Mouse (Mus musculus) forebrain, embryonic 14.5 days (tissue): Measurements from ENCODE around the gene Mia2. TPM values are rescaled to one million over a fixed set of nuclear protein-coding genes. Genes with fewer than 3 reads are reported as not detected.

ENCODE experiments used
- ATAC-seq: fragments of 200-750 bp; cut with Nextera tagmentation; 2 replicates; pipeline ENCODE4 v1.8.0; 2017; ENCODE audit warnings: mild to moderate bottlenecking, moderate library complexity
- DNase-seq: peaks from one replicate; pipeline ENCODE4 v3.0.0-alpha.2; 2015; ENCODE audit warnings: low spot score
- H3K27ac ChIP-seq: fragments of 300-500 bp; sonication (generic); 2 replicates; pipeline ENCODE4 v1.5.1; 2014; ENCODE audit warnings: low read depth, mild to moderate bottlenecking, control low read depth, low read length, moderate library complexity
- H3K27me3 ChIP-seq: fragments of 300-500 bp; sonication (generic); replicated peaks from 2 replicates; pipeline ENCODE4 v1.6.1; 2014; ENCODE audit warnings: low read length, control low read depth, mixed read lengths; ENCODE audit not compliant: control insufficient read depth, insufficient read depth
- H3K36me3 ChIP-seq: fragments of 300-500 bp; sonication (generic); 2 replicates; pipeline ENCODE4 v1.6.1; 2014; ENCODE audit warnings: low read length, control low read depth; ENCODE audit not compliant: control insufficient read depth, insufficient read depth
- H3K4me1 ChIP-seq: fragments of 300-500 bp; sonication (generic); 2 replicates; pipeline ENCODE4 v1.6.1; 2014; ENCODE audit warnings: antibody characterized with exemption, low read length, control low read depth; ENCODE audit not compliant: control insufficient read depth, insufficient read depth
- H3K4me2 ChIP-seq: fragments of 300-500 bp; sonication (generic); 2 replicates; pipeline ENCODE4 v1.6.1; 2014; ENCODE audit warnings: mild to moderate bottlenecking, control low read depth, low read length
- H3K4me3 ChIP-seq: fragments of 300-500 bp; sonication (generic); 2 replicates; pipeline ENCODE4 v1.5.1; 2014; ENCODE audit warnings: low read depth, low read length, control low read depth
- H3K9ac ChIP-seq: fragments of 300-500 bp; sonication (generic); 2 replicates; pipeline ENCODE4 v1.6.1; 2014; ENCODE audit warnings: mild to moderate bottlenecking, low read length, control low read depth, moderate library complexity
- H3K9me3 ChIP-seq: fragments of 300-500 bp; sonication (generic); replicated peaks from 2 replicates; pipeline ENCODE4 v1.6.1; 2016; ENCODE audit warnings: low read length, control low read depth, mixed read lengths; ENCODE audit not compliant: control insufficient read depth
- WGBS: fragments of 180-500 bp; shearing (Covaris S2); extraction: QIAGEN DNeasy Blood & Tissue Kit; methylation state at CpG from one replicate; pipeline ENCODE4 v1.1.7; 2014; 5-methylcytosine and 5-hydroxymethylcytosine counted together
- polyA plus RNA-seq: library from polyadenylated mRNA; unstranded; fragments of >200 nt; fragmentation: Nextera tagmentation; extraction: Ambion mirVana; gene quantifications from 2 replicates; pipeline ENCODE4 v1.2.1, GENCODE M21; 2014

Mia2 gene
- polyA plus RNA-seq, 1 experiment from 2014 or later = 32.3 TPM

GRCm38 (mm10) chr12:59132940-59133339 lies 37.3 kb downstream of the Mia2 start:
- DNase-seq = no peak
- Histone ChIP-seq H3K9me3 (no peaks in the 10 kb centered on the region), H3K27me3 (no peaks in the 10 kb centered on the region), H3K9ac (0 out of 2 replicates have a peak overlapping the region, but pooled peaks have one; percentile 4), H3K4me2 (peak overlapping the region; percentile 71; the same call in 1 of the 2 replicates), H3K36me3 (no peaks in the 10 kb centered on the region), H3K4me3 (no peak overlapping the region), H3K27ac (no peak overlapping the region), H3K4me1 (peaks cover 11% of the 10 kb centered on the region)
- WGBS = 84% methylated on average over 7 of the region's 7 CpGs
- no peak for ATAC-seq

DNA sequence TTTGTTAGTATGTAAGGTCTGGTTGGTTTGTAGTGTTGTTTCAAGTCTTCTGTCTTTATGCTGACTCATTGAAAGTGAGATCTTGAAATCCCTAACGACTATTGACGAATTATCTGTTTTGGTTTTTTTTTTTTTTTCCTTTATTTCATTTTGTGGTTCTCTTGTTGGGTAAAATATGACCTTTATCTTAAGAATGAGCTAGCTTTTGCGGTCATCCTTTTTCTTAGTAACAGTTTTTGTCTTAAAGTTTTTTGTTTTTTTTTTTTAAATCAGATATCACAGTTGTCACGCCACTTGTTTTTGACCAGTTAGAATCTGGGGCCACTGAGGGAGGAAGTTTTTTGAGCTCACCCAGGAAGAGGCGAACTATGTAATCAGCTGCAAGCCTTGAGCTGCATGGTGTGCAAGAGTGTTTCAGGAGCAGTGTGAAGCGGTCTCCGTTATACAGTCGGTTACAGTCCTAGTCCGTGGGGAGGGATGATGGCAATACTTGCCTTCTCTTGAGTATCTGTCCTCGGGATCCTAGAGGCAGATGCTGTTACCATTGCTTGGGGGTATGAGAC lies 37.9 kb downstream of the Mia2 start:
- Histone ChIP-seq H3K9ac (no peak overlapping the region), H3K36me3 (no peaks in the 10 kb centered on the region), H3K27ac (no peak overlapping the region), H3K4me1 (peaks cover 11% of the 10 kb centered on the region), H3K27me3 (no peaks in the 10 kb centered on the region), H3K4me3 (no peak overlapping the region), H3K9me3 (no peaks in the 10 kb centered on the region), H3K4me2 (no peak overlapping the region)
- 92% methylated on average over 10 of the region's 10 CpGs for WGBS
- no peak for ATAC-seq
- DNase-seq = no peak

GRCm38 (mm10) chr12:59135096-59135495 lies 39.5 kb downstream of the Mia2 start:
- ATAC-seq = no peak

GRCm38 (mm10) chr12:59135533-59136300 lies 40.1 kb downstream of the Mia2 start:
- Histone ChIP-seq H3K27ac (no peak overlapping the region), H3K9ac (no peak overlapping the region), H3K36me3 (peaks cover 16% of the 10 kb centered on the region), H3K27me3 (no peaks in the 10 kb centered on the region), H3K4me3 (no peak overlapping the region), H3K4me1 (peaks cover 2% of the 10 kb centered on the region), H3K4me2 (no peak overlapping the region), H3K9me3 (no peaks in the 10 kb centered on the region)
- WGBS = 93% methylated on average over 13 of the region's 13 CpGs
- DNase-seq (no peak), ATAC-seq (no peak)

More at GRCm38 (mm10) chr12:59135096-59135495, 39.5 kb downstream of the Mia2 start:
- H3K4me3 ChIP-seq = no peak overlapping the region
- no peak for DNase-seq
- H3K36me3 ChIP-seq = peaks cover 12% of the 10 kb centered on the region
- no peaks in the 10 kb centered on the region for H3K27me3 ChIP-seq
- no peak overlapping the region for H3K27ac ChIP-seq
- WGBS = 95% methylated on average over 4 of the region's 4 CpGs
- no peaks in the 10 kb centered on the region for H3K9me3 ChIP-seq
- H3K4me2 ChIP-seq = no peak overlapping the region
- H3K4me1 ChIP-seq = peaks cover 5% of the 10 kb centered on the region
- no peak overlapping the region for H3K9ac ChIP-seq

- H3K4me3 ChIP-seq = no peak overlapping the region
- 87% methylated on average over 6 of the region's 6 CpGs for WGBS
- no peak for ATAC-seq
- no peaks in the 10 kb centered on the region for H3K9me3 ChIP-seq
- no peak overlapping the region for H3K4me2 ChIP-seq
- DNase-seq = no peak
- no peaks in the 10 kb centered on the region for H3K27me3 ChIP-seq
- H3K4me1 ChIP-seq = peaks cover 2% of the 10 kb centered on the region
- no peak overlapping the region for H3K27ac ChIP-seq
- no peak overlapping the region for H3K9ac ChIP-seq
- peaks cover 27% of the 10 kb centered on the region for H3K36me3 ChIP-seq
Measured at GRCm38 (mm10) chr12:59137031-59137430, 41.4 kb downstream of the Mia2 start.

- ATAC-seq (no peak), DNase-seq (no peak)
- 89% methylated on average over 2 of the region's 2 CpGs for WGBS
- H3K9ac ChIP-seq = no peak overlapping the region
- no peak overlapping the region for H3K27ac ChIP-seq
- no peak overlapping the region for H3K4me2 ChIP-seq
- no peaks in the 10 kb centered on the region for H3K4me1 ChIP-seq
- H3K36me3 ChIP-seq = peaks cover 43% of the 10 kb centered on the region
- H3K4me3 ChIP-seq = no peak overlapping the region
- no peaks in the 10 kb centered on the region for H3K9me3 ChIP-seq
- no peaks in the 10 kb centered on the region for H3K27me3 ChIP-seq
Measured at GRCm38 (mm10) chr12:59139372-59139771, 43.8 kb downstream of the Mia2 start.

- H3K4me1 ChIP-seq = no peaks in the 10 kb centered on the region
- H3K9me3 ChIP-seq = no peaks in the 10 kb centered on the region
- ATAC-seq (no peak), DNase-seq (no peak)
- no peak overlapping the region for H3K4me3 ChIP-seq
- H3K27me3 ChIP-seq = no peaks in the 10 kb centered on the region
- no peak overlapping the region for H3K9ac ChIP-seq
- H3K36me3 ChIP-seq = peaks cover 64% of the 10 kb centered on the region
- H3K27ac ChIP-seq = no peak overlapping the region
- no peak overlapping the region for H3K4me2 ChIP-seq
Measured at GRCm38 (mm10) chr12:59145130-59145529, 49.5 kb downstream of the Mia2 start.

DNA sequence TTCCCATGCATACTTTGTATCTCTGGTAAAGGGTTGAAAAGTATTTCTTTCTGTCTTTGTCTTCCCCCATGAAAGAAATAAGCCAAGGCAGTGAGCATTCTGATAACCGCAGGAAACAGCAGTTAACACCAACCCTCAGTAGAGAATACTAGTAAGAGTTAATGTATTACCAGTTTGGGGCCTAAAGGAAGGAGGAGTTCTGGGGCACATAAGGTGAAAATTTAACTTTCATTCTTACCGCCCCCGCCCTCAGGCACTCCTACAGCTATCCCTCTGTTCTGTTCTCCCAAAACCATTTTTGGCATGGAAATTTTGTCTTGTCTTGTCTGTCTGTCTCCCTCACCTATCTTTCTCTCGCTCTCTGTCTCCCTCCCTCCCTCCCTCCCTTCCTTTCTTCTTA lies 54.1 kb downstream of the Mia2 start:
- 96% methylated on average over 4 of the region's 4 CpGs for WGBS
- no peak for ATAC-seq
- Histone ChIP-seq H3K4me2 (no peak overlapping the region), H3K9ac (no peak overlapping the region), H3K4me3 (no peak overlapping the region), H3K27me3 (no peaks in the 10 kb centered on the region), H3K36me3 (peaks cover 50% of the 10 kb centered on the region), H3K27ac (no peak overlapping the region), H3K4me1 (no peaks in the 10 kb centered on the region), H3K9me3 (no peaks in the 10 kb centered on the region)
- no peak for DNase-seq

- H3K36me3 ChIP-seq = peaks cover 73% of the 10 kb centered on the region
- 70% methylated on average over 2 of the region's 2 CpGs for WGBS
Measured at GRCm38 (mm10) chr12:59161091-59161490, 65.5 kb downstream of the Mia2 start.

More at GRCm38 (mm10) chr12:59161091-59161490, 65.5 kb downstream of the Mia2 start:
- no peaks in the 10 kb centered on the region for H3K9me3 ChIP-seq
- no peaks in the 10 kb centered on the region for H3K4me1 ChIP-seq
- H3K4me2 ChIP-seq = no peak overlapping the region
- no peaks in the 10 kb centered on the region for H3K27me3 ChIP-seq
- no peak overlapping the region for H3K9ac ChIP-seq
- ATAC-seq = no peak
- H3K4me3 ChIP-seq = no peak overlapping the region
- no peak overlapping the region for H3K27ac ChIP-seq
- no peak for DNase-seq
